Mouse (Mus musculus) heart, postnatal 0 days (tissue): ENCODE results near the gene Fbxl14.
"Not testable (repeated sequence)": the region's sequence is repeated elsewhere in the genome, so short reads cannot be mapped to it uniquely, and the experiment has no call there.

Experiments
- CTCF ChIP-seq: IDR thresholded peaks from 2 replicates; pipeline ENCODE4 v1.5.1; 2016; ENCODE audit warnings: antibody characterized with exemption, control low read depth, low read depth
- EP300 ChIP-seq: IDR thresholded peaks from 2 replicates; pipeline ENCODE4 v1.6.1; 2016; ENCODE audit warnings: antibody characterized with exemption, low read depth

GRCm38 (mm10) chr6:119481741-119482390, 2.4 kb downstream of the Fbxl14 start:
- TF ChIP-seq CTCF, EP300: not testable (repeated sequence)
